Mouse (Mus musculus): ENCODE data around the gene Grik1. TPM values are rescaled to one million over a fixed set of nuclear protein-coding genes. Genes with fewer than 3 reads are reported as not detected.

Gene Grik1
- polyA plus RNA-seq, 1 experiment from 2014 or later: 0.49 TPM

DNA sequence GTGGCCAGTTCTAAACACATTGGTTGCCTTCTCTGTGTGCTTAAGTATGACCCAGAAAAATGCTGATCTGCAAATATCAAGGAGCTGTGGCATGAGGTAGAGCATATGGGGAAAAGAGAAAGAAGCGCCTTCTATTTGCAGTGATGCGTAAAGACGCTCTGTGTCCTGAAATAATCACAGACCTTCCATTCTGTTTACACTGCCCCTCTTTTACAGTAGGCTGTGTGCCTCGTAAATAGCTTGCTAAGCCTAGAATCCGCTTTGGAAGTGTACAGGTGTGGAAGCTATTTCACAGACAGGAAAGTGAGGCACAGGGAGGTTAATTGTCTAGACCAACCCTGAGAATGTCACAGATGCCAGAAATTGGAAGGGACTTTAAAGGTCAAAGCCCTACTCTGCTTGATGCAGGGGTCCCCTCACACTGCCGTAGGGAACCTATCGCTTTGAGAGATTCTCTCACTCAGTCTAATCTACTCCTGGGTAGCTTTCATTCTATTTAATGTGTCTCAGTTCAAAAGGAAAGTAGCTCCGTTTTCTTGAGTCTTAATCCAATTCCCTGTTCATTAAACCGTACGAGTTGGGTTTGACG is 251.5 kb downstream of the Grik1 start:
- ATAC-seq (ENCODE audit: low read depth): no peak
- no peak overlapping the region for H3K4me2 ChIP-seq (ENCODE audit: low read depth, low read length)
- H3K4me3 ChIP-seq (ENCODE audit: low read length): no peak overlapping the region
- 84% methylated on average over 11 of the region's 11 CpGs for WGBS
- no peaks in the 10 kb centered on the region for H3K9me3 ChIP-seq (ENCODE audit: control insufficient read depth, low read length)
- no peaks in the 10 kb centered on the region for H3K27me3 ChIP-seq (ENCODE audit: control insufficient read depth, insufficient read depth, low read depth, low read length)
- no peak overlapping the region for H3K9ac ChIP-seq (ENCODE audit: low read length)
- no peaks in the 10 kb centered on the region for H3K36me3 ChIP-seq (ENCODE audit: control insufficient read depth, insufficient read depth, low read length)
- no peak overlapping the region for H3K27ac ChIP-seq (ENCODE audit: low read length)
- no peaks in the 10 kb centered on the region for H3K4me1 ChIP-seq (replicated peaks; ENCODE audit: control insufficient read depth, insufficient read depth, low read length)

- Histone ChIP-seq H3K4me3 (ENCODE audit: low read length) (no peak overlapping the region), H3K36me3 (ENCODE audit: control insufficient read depth, insufficient read depth, low read length) (no peaks in the 10 kb centered on the region), H3K27ac (ENCODE audit: low read length) (no peak overlapping the region), H3K27me3 (ENCODE audit: control insufficient read depth, insufficient read depth, low read depth, low read length) (no peaks in the 10 kb centered on the region), H3K9ac (ENCODE audit: low read length) (no peak overlapping the region), H3K4me1 (replicated peaks; ENCODE audit: control insufficient read depth, insufficient read depth, low read length) (no peaks in the 10 kb centered on the region), H3K9me3 (ENCODE audit: control insufficient read depth, low read length) (no peaks in the 10 kb centered on the region), H3K4me2 (ENCODE audit: low read depth, low read length) (no peak overlapping the region)
- 55% methylated on average over 2 of the region's 2 CpGs for WGBS
- ATAC-seq (ENCODE audit: low read depth): no peak
These were observed 301.3 kb downstream of the Grik1 start for GRCm38 (mm10) chr16:87988805-87989204.

GRCm38 (mm10) chr16:87984201-87984870 is 305.7 kb downstream of the Grik1 start:
- Histone ChIP-seq H3K27ac (ENCODE audit: low read length) (no peak overlapping the region), H3K9ac (ENCODE audit: low read length) (no peak overlapping the region), H3K36me3 (ENCODE audit: control insufficient read depth, insufficient read depth, low read length) (no peaks in the 10 kb centered on the region), H3K4me2 (ENCODE audit: low read depth, low read length) (no peak overlapping the region), H3K27me3 (ENCODE audit: control insufficient read depth, insufficient read depth, low read depth, low read length) (no peaks in the 10 kb centered on the region), H3K9me3 (ENCODE audit: control insufficient read depth, low read length) (no peaks in the 10 kb centered on the region), H3K4me3 (ENCODE audit: low read length) (no peak overlapping the region), H3K4me1 (replicated peaks; ENCODE audit: control insufficient read depth, insufficient read depth, low read length) (no peaks in the 10 kb centered on the region)
- ATAC-seq (ENCODE audit: low read depth): no peak

GRCm38 (mm10) chr16:87974076-87974443 is 316.0 kb downstream of the Grik1 start:
- Histone ChIP-seq H3K9me3 (ENCODE audit: control insufficient read depth, low read length) (no peaks in the 10 kb centered on the region), H3K4me2 (ENCODE audit: low read depth, low read length) (no peak overlapping the region), H3K4me1 (replicated peaks; ENCODE audit: control insufficient read depth, insufficient read depth, low read length) (no peaks in the 10 kb centered on the region), H3K27ac (ENCODE audit: low read length) (no peak overlapping the region), H3K9ac (ENCODE audit: low read length) (no peak overlapping the region), H3K27me3 (ENCODE audit: control insufficient read depth, insufficient read depth, low read depth, low read length) (no peaks in the 10 kb centered on the region), H3K36me3 (ENCODE audit: control insufficient read depth, insufficient read depth, low read length) (no peaks in the 10 kb centered on the region), H3K4me3 (ENCODE audit: low read length) (no peak overlapping the region)
- ATAC-seq (ENCODE audit: low read depth): no peak
- WGBS: 79% methylated on average over 3 of the region's 3 CpGs

GRCm38 (mm10) chr16:87973394-87974075 is 316.5 kb downstream of the Grik1 start:
- Histone ChIP-seq H3K9ac (ENCODE audit: low read length) (no peak overlapping the region), H3K9me3 (ENCODE audit: control insufficient read depth, low read length) (no peaks in the 10 kb centered on the region), H3K4me2 (ENCODE audit: low read depth, low read length) (no peak overlapping the region), H3K4me1 (replicated peaks; ENCODE audit: control insufficient read depth, insufficient read depth, low read length) (no peaks in the 10 kb centered on the region), H3K4me3 (ENCODE audit: low read length) (no peak overlapping the region), H3K27ac (ENCODE audit: low read length) (no peak overlapping the region), H3K36me3 (ENCODE audit: control insufficient read depth, insufficient read depth, low read length) (no peaks in the 10 kb centered on the region), H3K27me3 (ENCODE audit: control insufficient read depth, insufficient read depth, low read depth, low read length) (no peaks in the 10 kb centered on the region)
- no peak for ATAC-seq (ENCODE audit: low read depth)
- 67% methylated on average over 2 of the region's 2 CpGs for WGBS

DNA sequence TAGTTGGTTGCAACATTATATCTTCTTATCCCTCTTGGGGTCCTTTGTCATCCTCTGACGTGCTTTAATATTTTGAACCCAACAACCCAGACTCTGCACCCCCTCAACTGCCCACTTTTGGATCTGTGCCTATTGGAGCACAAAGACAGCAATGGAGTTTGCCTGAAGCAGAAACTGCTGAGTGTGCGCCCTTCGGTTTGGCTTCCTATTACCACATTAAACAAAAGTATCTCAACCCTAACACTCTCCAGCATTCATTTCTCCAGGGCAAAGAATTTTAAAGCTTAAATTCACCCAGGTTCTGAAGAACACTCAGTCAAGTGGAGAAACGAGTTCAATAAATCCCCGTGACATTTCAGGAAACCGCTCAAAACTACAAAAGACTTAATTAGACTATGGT is 318.2 kb downstream of the Grik1 start:
- no peaks in the 10 kb centered on the region for H3K36me3 ChIP-seq (ENCODE audit: control insufficient read depth, insufficient read depth, low read length)
- H3K4me1 ChIP-seq (replicated peaks; ENCODE audit: control insufficient read depth, insufficient read depth, low read length): no peaks in the 10 kb centered on the region
- no peaks in the 10 kb centered on the region for H3K27me3 ChIP-seq (ENCODE audit: control insufficient read depth, insufficient read depth, low read depth, low read length)
- no peak overlapping the region for H3K27ac ChIP-seq (ENCODE audit: low read length)
- WGBS: 84% methylated on average over 6 of the region's 6 CpGs
- no peak overlapping the region for H3K4me2 ChIP-seq (ENCODE audit: low read depth, low read length)
- ATAC-seq (ENCODE audit: low read depth): no peak
- H3K9me3 ChIP-seq (ENCODE audit: control insufficient read depth, low read length): no peaks in the 10 kb centered on the region
- no peak overlapping the region for H3K9ac ChIP-seq (ENCODE audit: low read length)
- no peak overlapping the region for H3K4me3 ChIP-seq (ENCODE audit: low read length)

- WGBS: 61% methylated on average over 3 of the region's 3 CpGs
- no peak overlapping the region for H3K27ac ChIP-seq (ENCODE audit: low read length)
- no peak overlapping the region for H3K4me2 ChIP-seq (ENCODE audit: low read depth, low read length)
- H3K27me3 ChIP-seq (ENCODE audit: control insufficient read depth, insufficient read depth, low read depth, low read length): no peaks in the 10 kb centered on the region
- H3K4me1 ChIP-seq (replicated peaks; ENCODE audit: control insufficient read depth, insufficient read depth, low read length): no peaks in the 10 kb centered on the region
- H3K9ac ChIP-seq (ENCODE audit: low read length): no peak overlapping the region
- H3K9me3 ChIP-seq (ENCODE audit: control insufficient read depth, low read length): no peaks in the 10 kb centered on the region
- H3K36me3 ChIP-seq (ENCODE audit: control insufficient read depth, insufficient read depth, low read length): no peaks in the 10 kb centered on the region
- H3K4me3 ChIP-seq (ENCODE audit: low read length): no peak overlapping the region
- no peak for ATAC-seq (ENCODE audit: low read depth)
These were observed 320.1 kb downstream of the Grik1 start for GRCm38 (mm10) chr16:87969936-87970335.

GRCm38 (mm10) chr16:87961419-87961818 is 328.6 kb downstream of the Grik1 start:
- Histone ChIP-seq H3K36me3 (ENCODE audit: control insufficient read depth, insufficient read depth, low read length) (no peaks in the 10 kb centered on the region), H3K9me3 (ENCODE audit: control insufficient read depth, low read length) (no peaks in the 10 kb centered on the region), H3K27me3 (ENCODE audit: control insufficient read depth, insufficient read depth, low read depth, low read length) (no peaks in the 10 kb centered on the region), H3K4me1 (replicated peaks; ENCODE audit: control insufficient read depth, insufficient read depth, low read length) (no peaks in the 10 kb centered on the region), H3K27ac (ENCODE audit: low read length) (no peak overlapping the region), H3K4me2 (ENCODE audit: low read depth, low read length) (no peak overlapping the region), H3K4me3 (ENCODE audit: low read length) (no peak overlapping the region), H3K9ac (ENCODE audit: low read length) (no peak overlapping the region)
- ATAC-seq (ENCODE audit: low read depth): no peak
- 72% methylated on average over 6 of the region's 6 CpGs for WGBS

GRCm38 (mm10) chr16:87957449-87957848 is 332.6 kb downstream of the Grik1 start:
- Histone ChIP-seq H3K27me3 (ENCODE audit: control insufficient read depth, insufficient read depth, low read depth, low read length) (no peaks in the 10 kb centered on the region), H3K4me1 (replicated peaks; ENCODE audit: control insufficient read depth, insufficient read depth, low read length) (no peaks in the 10 kb centered on the region), H3K36me3 (ENCODE audit: control insufficient read depth, insufficient read depth, low read length) (no peaks in the 10 kb centered on the region), H3K4me3 (ENCODE audit: low read length) (no peak overlapping the region), H3K9me3 (ENCODE audit: control insufficient read depth, low read length) (no peaks in the 10 kb centered on the region), H3K9ac (ENCODE audit: low read length) (no peak overlapping the region), H3K4me2 (ENCODE audit: low read depth, low read length) (no peak overlapping the region), H3K27ac (ENCODE audit: low read length) (no peak overlapping the region)
- 84% methylated on average over 10 of the region's 10 CpGs for WGBS
- no peak for ATAC-seq (ENCODE audit: low read depth)
